Mouse (Mus musculus) megakaryocyte-erythroid progenitor cell, adult 5 weeks (primary cell): Measurements from ENCODE around the gene Ppa1. TPM values are rescaled to one million over a fixed set of nuclear protein-coding genes. Genes with fewer than 3 reads are reported as not detected.

Source experiments
- polyA plus RNA-seq: library from polyadenylated mRNA; stranded (reverse); fragments of >175 nt; gene quantifications from 2 replicates; pipeline ENCODE4 v1.2.3, GENCODE M21; 2012

The Ppa1 gene
- 38.7 and 46.2 TPM in 2 replicates for polyA plus RNA-seq

DNA sequence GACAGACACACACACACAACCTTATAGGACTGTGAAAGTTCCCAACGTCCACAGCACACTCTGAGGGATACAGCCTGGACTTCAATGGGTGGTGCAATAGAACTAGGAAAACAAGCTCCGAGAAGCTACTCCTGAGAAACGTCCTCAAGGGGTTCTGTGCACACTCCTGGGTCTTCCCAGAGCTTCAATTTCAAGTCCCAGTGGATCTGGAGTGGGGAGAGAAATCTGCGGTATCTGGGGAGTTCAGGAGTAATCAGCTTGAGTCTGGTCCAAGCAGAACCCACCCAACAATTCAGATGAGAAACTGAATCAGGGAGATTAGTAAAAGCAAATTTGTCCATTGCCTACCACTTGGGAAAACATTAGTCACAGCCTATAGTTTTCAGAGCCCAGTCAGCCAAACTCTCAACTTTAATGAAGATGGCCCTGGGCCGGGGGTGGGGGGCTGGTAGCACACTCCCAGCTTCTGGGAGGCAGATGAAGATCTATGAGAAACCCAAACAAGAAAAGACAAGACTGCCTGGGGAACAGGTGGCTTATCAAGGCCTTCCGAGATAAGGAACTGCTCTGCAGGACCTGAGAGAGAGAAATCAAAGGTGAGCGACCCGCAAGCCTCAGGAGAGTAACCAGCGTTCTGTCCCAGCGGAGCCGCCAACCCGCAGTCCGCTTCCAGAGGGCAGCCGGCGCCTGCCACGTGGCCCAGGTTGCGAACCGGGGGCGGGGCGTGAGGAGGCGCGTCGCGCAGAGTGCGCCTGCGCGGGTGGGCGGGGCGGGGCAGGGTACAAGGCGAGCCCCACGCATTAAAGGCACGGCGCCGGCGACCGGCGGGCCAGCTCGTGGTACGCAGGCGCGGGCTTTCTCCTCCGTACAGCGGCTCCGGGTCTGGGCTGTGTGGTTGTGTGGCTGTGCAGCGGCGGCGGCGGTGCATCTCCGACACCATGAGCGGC is at the start of gene Ppa1:
Ppa1 (plus strand) TSS at position 763 of the 947 bp plus-strand sequence.

DNA sequence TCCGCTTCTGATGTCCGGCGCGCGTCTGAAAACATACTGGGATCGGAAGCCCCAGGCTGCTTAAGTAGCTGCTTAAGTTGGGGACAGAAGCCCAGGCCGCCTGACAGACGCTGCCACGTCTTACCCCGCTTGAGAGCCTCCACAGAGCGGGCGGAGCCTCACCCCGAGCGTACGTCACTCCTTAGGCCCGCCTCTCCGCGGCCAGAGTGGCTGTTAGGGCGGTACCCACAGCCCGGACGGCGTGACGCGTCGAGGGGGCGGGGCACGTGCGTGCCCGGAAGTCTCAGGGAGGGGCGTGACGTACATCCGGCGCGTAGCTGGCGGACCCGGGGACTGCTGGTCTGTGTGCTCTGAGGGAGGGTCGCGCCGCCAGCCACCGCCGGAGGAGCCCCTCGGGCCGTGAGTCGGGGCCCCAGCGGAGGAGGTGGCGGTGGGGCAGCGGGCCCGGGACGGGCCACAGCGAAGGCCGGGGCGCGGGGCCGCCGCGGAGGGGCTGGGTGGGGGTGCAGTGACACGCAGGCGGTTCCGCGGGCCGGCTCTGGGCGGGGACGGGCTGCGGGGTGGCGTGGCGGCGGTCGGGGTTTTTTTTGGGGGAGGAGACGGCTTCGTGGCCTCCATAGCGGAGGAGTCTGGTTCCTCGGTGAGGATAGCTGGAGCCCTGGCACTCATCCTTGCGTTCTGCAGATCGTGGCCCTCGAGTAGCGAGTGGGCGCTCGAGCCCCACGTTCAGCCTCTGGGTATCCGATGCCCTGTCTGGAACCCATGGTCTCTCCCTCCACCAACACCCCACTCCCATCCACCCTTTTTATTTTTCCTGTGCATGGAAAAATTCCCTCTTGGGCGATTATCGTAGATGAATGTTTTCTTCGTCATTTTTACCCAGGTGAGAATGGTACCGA is 31.9 kb downstream of the Ppa1 start, which contains the start of gene Sar1a:
Sar1a (plus strand) TSS at position 285 of the 899 bp plus-strand sequence.

DNA sequence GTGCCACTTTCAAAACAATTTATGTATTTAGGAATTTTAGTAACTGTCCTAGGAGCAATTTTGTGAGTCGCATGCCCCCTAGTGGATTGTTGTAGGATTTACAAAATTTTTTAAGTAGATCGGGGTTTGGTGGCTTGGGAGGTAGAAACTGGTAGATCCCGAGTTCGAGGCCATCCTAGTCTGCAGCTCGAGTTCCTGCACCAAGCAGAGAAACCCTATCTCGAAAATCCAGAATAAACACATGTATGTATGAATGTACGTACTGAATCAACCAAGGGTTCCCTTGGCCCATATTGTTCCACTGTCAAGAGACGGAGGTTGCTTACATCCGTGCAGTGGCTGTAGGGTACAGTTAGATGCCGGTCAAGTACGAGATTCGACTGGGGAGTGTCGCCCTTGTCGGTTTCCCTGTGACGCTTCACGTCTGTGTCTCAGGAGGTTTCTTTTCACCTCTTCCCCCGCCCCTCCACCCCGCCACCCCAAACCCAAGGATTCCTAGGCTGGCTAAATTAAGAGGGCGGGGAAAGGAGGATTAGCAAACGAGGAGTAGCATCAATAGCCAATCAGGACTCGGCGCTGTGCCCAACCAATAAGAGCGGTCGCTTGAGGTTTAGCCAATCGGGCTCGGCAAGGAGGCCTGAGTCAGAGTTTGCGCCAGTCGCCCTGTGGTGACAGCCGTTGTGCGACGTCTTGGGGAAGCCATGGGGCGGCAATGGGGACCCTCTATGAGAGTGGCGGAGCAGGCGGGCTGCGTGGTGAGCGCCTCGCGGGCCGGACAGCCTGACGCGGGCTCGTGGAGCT is 46.7 kb downstream of the Ppa1 start, which contains the start of gene Tysnd1:
Tysnd1 (plus strand) TSS at position 645 of the 801 bp plus-strand sequence.

DNA sequence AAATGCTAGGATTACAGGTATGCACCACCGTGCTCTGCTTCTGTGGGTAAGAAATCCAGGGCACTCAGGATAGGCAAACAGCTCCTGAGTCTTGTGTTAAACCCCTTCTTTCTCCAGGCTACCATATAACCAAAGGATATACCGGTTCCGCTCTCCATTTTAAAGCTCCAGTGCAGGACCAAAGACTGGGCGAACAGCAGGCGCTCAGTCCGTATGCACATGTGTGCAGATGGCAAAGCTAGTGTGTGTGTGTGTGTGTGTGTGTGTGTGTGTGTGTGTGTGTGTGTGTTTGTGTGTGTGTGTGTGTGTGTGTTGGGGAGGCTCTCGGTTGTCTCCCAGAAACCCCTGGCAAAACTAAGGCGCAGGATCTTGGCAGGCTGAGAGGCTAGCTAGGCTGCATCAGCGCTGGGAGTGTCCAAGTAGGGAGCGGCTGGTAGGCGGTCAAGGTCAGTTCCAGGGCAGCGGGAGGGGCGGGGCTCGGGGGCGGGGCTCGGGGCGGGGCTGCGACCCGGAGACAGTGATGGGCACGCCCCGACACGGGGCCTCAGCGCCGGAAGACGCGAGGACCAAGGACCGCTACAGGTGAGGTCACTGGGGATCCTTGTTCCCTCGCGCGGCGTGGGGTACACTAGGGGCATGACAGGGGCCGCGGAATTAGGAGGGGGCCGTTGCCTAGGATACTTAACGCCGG is 66.6 kb downstream of the Ppa1 start, which contains the start of gene Aifm2:
Aifm2 (plus strand) TSS at position 493 of the 691 bp plus-strand sequence.

Other genes with a start within 250 kb of the Ppa1 start
- gene Nodal, start 230.6 kb upstream of the Ppa1 start, polyA plus RNA-seq = not detected in 2 replicates
- gene Eif4ebp2, start 195.9 kb upstream of the Ppa1 start, polyA plus RNA-seq = 89.0 and 96.0 TPM in 2 replicates
- 9.3 and 10.9 TPM in 2 replicates for gene Lrrc20, start 172.8 kb upstream of the Ppa1 start, polyA plus RNA-seq
- gene Npffr1, start 53.1 kb upstream of the Ppa1 start, polyA plus RNA-seq = 0.02 TPM in 1 of 2 replicates, not detected in the other
- 41.9 and 45.8 TPM in 2 replicates for gene Sar1a, start 31.7 kb downstream of the Ppa1 start, polyA plus RNA-seq
- gene Tysnd1, start 47.0 kb downstream of the Ppa1 start, polyA plus RNA-seq = 206 and 246 TPM in 2 replicates
- gene Aifm2, start 66.7 kb downstream of the Ppa1 start, polyA plus RNA-seq = 4.3 TPM in 2 replicates
- gene H2afy2, start 135.6 kb downstream of the Ppa1 start, polyA plus RNA-seq = 1.1 and 2.2 TPM in 2 replicates